Mouse (Mus musculus) embryonic facial prominence, embryonic 11.5 days (tissue): ENCODE data around the gene Col28a1. TPM values are rescaled to one million over a fixed set of nuclear protein-coding genes. Genes with fewer than 3 reads are reported as not detected.
A peak's percentile ranks its signal among the peaks of the same experiment; 100 is the strongest.

Experiments
- ATAC-seq: fragments of 200-750 bp; cut with Nextera tagmentation; replicated peaks from 2 replicates; pipeline ENCODE4 v1.8.0; 2017; ENCODE audit warnings: low read depth; ENCODE audit not compliant: insufficient number of reproducible peaks, low FRiP score, low TSS enrichment
- DNase-seq: peaks from one replicate; pipeline ENCODE4 v3.0.0-alpha.2; 2015; ENCODE audit warnings: low spot score
- H3K27ac ChIP-seq: fragments of 300-500 bp; sonication (generic); replicated peaks from 2 replicates; pipeline ENCODE4 v1.5.1; 2014; ENCODE audit warnings: mild to moderate bottlenecking, low read depth, low read length, control low read depth
- H3K27me3 ChIP-seq: fragments of 300-500 bp; sonication (generic); 2 replicates; pipeline ENCODE4 v1.6.1; 2014; ENCODE audit warnings: mild to moderate bottlenecking, low read length, moderate library complexity, mixed read lengths; ENCODE audit not compliant: control insufficient read depth, insufficient read depth
- H3K36me3 ChIP-seq: fragments of 300-500 bp; sonication (generic); replicated peaks from 2 replicates; pipeline ENCODE4 v1.6.1; 2014; ENCODE audit warnings: low read depth, mild to moderate bottlenecking, low read length, moderate library complexity, mixed read lengths; ENCODE audit not compliant: control insufficient read depth, insufficient read depth
- H3K4me1 ChIP-seq: fragments of 300-500 bp; sonication (generic); 2 replicates; pipeline ENCODE4 v1.6.1; 2014; ENCODE audit warnings: low read length, mixed read lengths; ENCODE audit not compliant: control insufficient read depth, insufficient read depth
- H3K4me2 ChIP-seq: fragments of 300-500 bp; sonication (generic); 2 replicates; pipeline ENCODE4 v1.6.1; 2014; ENCODE audit warnings: low read depth, mild to moderate bottlenecking, control low read depth, low read length, moderate library complexity
- H3K4me3 ChIP-seq: fragments of 300-500 bp; sonication (generic); 2 replicates; pipeline ENCODE4 v1.5.1; 2014; ENCODE audit warnings: low read depth, low read length, control low read depth
- H3K9ac ChIP-seq: fragments of 300-500 bp; sonication (generic); replicated peaks from 2 replicates; pipeline ENCODE4 v1.6.1; 2014; ENCODE audit warnings: mild to moderate bottlenecking, control low read depth, low read length
- H3K9me3 ChIP-seq: fragments of 300-500 bp; sonication (generic); replicated peaks from 2 replicates; pipeline ENCODE4 v1.6.1; 2016; ENCODE audit warnings: mild to moderate bottlenecking, low read length, inconsistent platforms, mixed read lengths; ENCODE audit not compliant: control insufficient read depth
- WGBS: fragments of 180-500 bp; shearing (Covaris S2); extraction: QIAGEN DNeasy Blood & Tissue Kit; methylation state at CpG from one replicate; pipeline ENCODE4 v1.1.7; 2014; 5-methylcytosine and 5-hydroxymethylcytosine counted together
- polyA plus RNA-seq: library from polyadenylated mRNA; unstranded; fragments of >200 nt; fragmentation: Nextera tagmentation; extraction: Ambion mirVana; gene quantifications from 2 replicates; pipeline ENCODE4 v1.2.1, GENCODE M21; 2014

The Col28a1 gene
- polyA plus RNA-seq, 1 experiment from 2014 or later = 0.34 TPM

- DNase-seq (peak; percentile 87), ATAC-seq (peak; percentile 78; the same call in 1 of the 2 replicates)
- H3K36me3 ChIP-seq = no peaks in the 10 kb centered on the region; the same call in 1 of the 2 replicates
- WGBS = 33% methylated on average over 5 of the region's 5 CpGs
- H3K27ac ChIP-seq = no peak overlapping the region; the same call in 1 of the 2 replicates
- no peaks in the 10 kb centered on the region for H3K27me3 ChIP-seq
- H3K4me3 ChIP-seq = no peak overlapping the region
- no peaks in the 10 kb centered on the region for H3K9me3 ChIP-seq
- no peak overlapping the region for H3K9ac ChIP-seq
- no peak overlapping the region for H3K4me2 ChIP-seq
- H3K4me1 ChIP-seq = no peaks in the 10 kb centered on the region
These were observed 114.8 kb downstream of the Col28a1 start for GRCm38 (mm10) chr6:8077572-8078146.

DNA sequence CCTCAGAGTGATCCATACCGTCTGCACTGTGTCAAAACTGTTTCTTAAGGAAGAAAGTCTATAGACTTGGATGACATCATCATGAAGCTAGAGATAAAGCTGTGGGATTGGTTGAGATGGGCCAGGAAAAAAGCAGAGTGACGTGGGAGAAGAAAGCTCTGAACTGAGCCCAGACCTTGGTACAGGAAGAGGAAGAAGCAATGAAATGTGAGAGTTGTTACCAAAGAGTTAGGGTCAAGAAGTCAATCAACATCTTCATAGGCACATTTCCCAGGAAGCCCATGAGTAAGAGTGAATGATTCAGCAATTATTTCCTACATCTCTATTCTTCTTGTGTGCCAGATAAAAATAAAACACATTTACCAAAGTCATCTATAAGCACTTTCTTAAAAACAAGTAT lies 117.5 kb downstream of the Col28a1 start:
- Histone ChIP-seq H3K4me1 (no peaks in the 10 kb centered on the region), H3K9ac (no peak overlapping the region), H3K27ac (no peak overlapping the region), H3K27me3 (no peaks in the 10 kb centered on the region), H3K9me3 (no peaks in the 10 kb centered on the region), H3K4me3 (no peak overlapping the region), H3K36me3 (no peaks in the 10 kb centered on the region; the same call in 1 of the 2 replicates), H3K4me2 (no peak overlapping the region)
- WGBS = 62% methylated on average over 2 of the region's 2 CpGs
- ATAC-seq (no peak; the same call in 1 of the 2 replicates), DNase-seq (no peak)

GRCm38 (mm10) chr6:8068979-8069378 lies 123.4 kb downstream of the Col28a1 start:
- no peak overlapping the region for H3K27ac ChIP-seq
- no peak for ATAC-seq
- no peaks in the 10 kb centered on the region for H3K9me3 ChIP-seq
- no peaks in the 10 kb centered on the region; the same call in 1 of the 2 replicates for H3K36me3 ChIP-seq
- H3K4me1 ChIP-seq = no peaks in the 10 kb centered on the region
- H3K9ac ChIP-seq = no peak overlapping the region
- 62% methylated on average over 5 of the region's 5 CpGs for WGBS
- H3K4me3 ChIP-seq = no peak overlapping the region
- no peaks in the 10 kb centered on the region for H3K27me3 ChIP-seq
- H3K4me2 ChIP-seq = no peak overlapping the region
- DNase-seq = no peak

- H3K27ac ChIP-seq = no peak overlapping the region
- no peaks in the 10 kb centered on the region for H3K9me3 ChIP-seq
- H3K27me3 ChIP-seq = no peaks in the 10 kb centered on the region
- no peak overlapping the region for H3K9ac ChIP-seq
- 72% methylated on average over 2 of the region's 2 CpGs for WGBS
- H3K4me2 ChIP-seq = no peak overlapping the region
- H3K4me3 ChIP-seq = no peak overlapping the region
- no peak for ATAC-seq
- no peak for DNase-seq
- no peaks in the 10 kb centered on the region for H3K4me1 ChIP-seq
- no peaks in the 10 kb centered on the region; the same call in 1 of the 2 replicates for H3K36me3 ChIP-seq
These were observed 124.0 kb downstream of the Col28a1 start for GRCm38 (mm10) chr6:8068394-8068793.

DNA sequence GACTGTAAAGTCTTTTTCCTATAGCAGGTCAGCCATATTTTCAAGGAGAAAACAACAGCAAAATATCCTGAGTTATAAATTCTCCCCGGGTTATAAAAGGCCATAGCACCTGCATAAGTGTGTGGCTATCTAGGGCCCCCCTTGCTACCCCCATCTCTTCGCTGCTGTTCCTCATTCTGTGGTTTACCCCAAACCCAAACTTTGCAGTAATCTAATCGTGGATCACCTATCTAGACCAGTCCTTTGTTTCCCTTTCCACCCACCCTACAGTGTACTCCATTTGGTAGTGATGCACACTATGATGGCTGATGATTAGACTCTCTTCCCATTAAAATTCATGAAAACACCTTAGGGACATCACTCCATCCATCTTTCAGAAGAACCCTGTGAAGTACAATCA lies 125.3 kb downstream of the Col28a1 start:
- no peak for DNase-seq
- ATAC-seq = no peak

DNA sequence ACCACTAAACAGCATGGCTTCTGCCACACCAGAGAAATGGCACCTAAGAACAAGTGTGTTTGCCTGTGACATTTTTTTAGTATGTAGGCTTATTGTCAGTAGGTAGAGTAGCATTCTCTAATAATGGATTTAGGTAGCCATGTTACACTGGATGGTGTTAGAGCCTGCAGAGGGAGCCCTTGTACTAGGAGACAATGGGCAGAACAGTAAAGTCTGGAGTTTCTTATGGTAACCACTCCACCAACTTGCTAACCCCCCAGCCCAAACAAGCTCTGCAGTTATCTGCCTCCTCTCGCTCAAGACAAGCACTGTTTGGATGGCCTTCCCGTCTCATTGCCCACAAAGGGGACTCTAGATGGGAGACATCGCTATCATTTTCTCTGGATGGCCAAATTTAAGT lies 126.2 kb downstream of the Col28a1 start:
- Histone ChIP-seq H3K9me3 (no peaks in the 10 kb centered on the region), H3K27me3 (no peaks in the 10 kb centered on the region), H3K36me3 (no peaks in the 10 kb centered on the region), H3K4me1 (no peaks in the 10 kb centered on the region), H3K4me3 (no peak overlapping the region), H3K4me2 (no peak overlapping the region), H3K9ac (no peak overlapping the region), H3K27ac (no peak overlapping the region)
- peak; percentile 62 for DNase-seq
- ATAC-seq = 0 out of 2 replicates have a peak, but pooled peaks have one; percentile 18
- WGBS = 43% methylated on average over 3 of the region's 3 CpGs

More for the DNA sequence above, 125.3 kb downstream of the Col28a1 start:
- no peaks in the 10 kb centered on the region for H3K36me3 ChIP-seq
- H3K4me3 ChIP-seq = no peak overlapping the region
- H3K27me3 ChIP-seq = no peaks in the 10 kb centered on the region
- H3K9ac ChIP-seq = no peak overlapping the region
- H3K27ac ChIP-seq = no peak overlapping the region
- WGBS = 92% methylated on average over 3 of the region's 3 CpGs
- H3K9me3 ChIP-seq = no peaks in the 10 kb centered on the region
- H3K4me2 ChIP-seq = no peak overlapping the region
- H3K4me1 ChIP-seq = no peaks in the 10 kb centered on the region

GRCm38 (mm10) chr6:8059199-8059598 lies 133.2 kb downstream of the Col28a1 start:
- 85% methylated on average over 7 of the region's 7 CpGs for WGBS
- Histone ChIP-seq H3K36me3 (no peaks in the 10 kb centered on the region), H3K4me1 (no peaks in the 10 kb centered on the region), H3K27ac (no peak overlapping the region), H3K9me3 (no peaks in the 10 kb centered on the region), H3K4me3 (no peak overlapping the region), H3K9ac (no peak overlapping the region), H3K27me3 (no peaks in the 10 kb centered on the region), H3K4me2 (no peak overlapping the region)
- DNase-seq (no peak), ATAC-seq (no peak)

- no peak for ATAC-seq
- no peak overlapping the region for H3K4me2 ChIP-seq
- 72% methylated on average over 2 of the region's 2 CpGs for WGBS
These were observed 144.2 kb downstream of the Col28a1 start for GRCm38 (mm10) chr6:8048216-8048615.

More at GRCm38 (mm10) chr6:8048216-8048615, 144.2 kb downstream of the Col28a1 start:
- H3K36me3 ChIP-seq = no peaks in the 10 kb centered on the region
- H3K27me3 ChIP-seq = no peaks in the 10 kb centered on the region
- no peak for DNase-seq
- H3K9ac ChIP-seq = no peak overlapping the region
- no peak overlapping the region for H3K4me3 ChIP-seq
- no peaks in the 10 kb centered on the region for H3K4me1 ChIP-seq
- no peaks in the 10 kb centered on the region for H3K9me3 ChIP-seq
- no peak overlapping the region for H3K27ac ChIP-seq
